Mouse (Mus musculus): ENCODE measurements around the gene Gm17949.

- TF ChIP-seq CTCF (IDR thresholded peaks at IDR 0.05) (no peak), EP300 (IDR thresholded peaks at IDR 0.05; ENCODE audit: insufficient read depth, low read depth, low read length) (no peak)
These were observed 1.1 kb downstream of the Gm17949 start for GRCm38 (mm10) chr17:57012245-57012795.

Data from heart, adult 2 months (tissue).